Comparison of ENCODE assay signal across 11 mouse cellular contexts in genomic region chr2:151894209-151894980, GRCm38 (mm10). TPM values are rescaled to one million over a fixed set of nuclear protein-coding genes. Genes with fewer than 3 reads are reported as not detected.
DNase-seq lines count a peak whose midpoint lies in the region; ATAC-seq and TF ChIP-seq lines count a peak whose summit lies in the region.
"Had no signal": no experiment of that assay in that cellular context is flagged by ENCODE, and none has a peak within 500 bp of the region (broad histone marks: within the 10 kb centered on the region; RNA-seq: fewer than 3 reads in every experiment).

No protein-coding gene starts in this region.

- no peaks in the 10 kb centered on the region for H3K36me3 ChIP-seq in midbrain, embryonic 11.5 days (ENCODE audit: control insufficient read depth, insufficient read depth, low read length)
- no peaks in the 10 kb centered on the region for H3K36me3 ChIP-seq in midbrain, embryonic 10.5 days
- no peaks in the 10 kb centered on the region for H3K36me3 ChIP-seq in forebrain, embryonic 16.5 days (ENCODE audit: control insufficient read depth, insufficient read depth)
- no peaks in the 10 kb centered on the region for H3K36me3 ChIP-seq in midbrain, postnatal 0 days (ENCODE audit: insufficient read depth, low read length)
- H3K36me3 ChIP-seq: G1E; liver, embryonic 13.5 days had no signal

- ATAC-seq in midbrain, embryonic 11.5 days (ENCODE audit: low FRiP score), result peak; percentile 31; the same call in 1 of the 2 replicates
- ATAC-seq in forebrain, embryonic 16.5 days, result peak; percentile 60
- ATAC-seq in midbrain, postnatal 0 days (ENCODE audit: low FRiP score), result peak; percentile 71; the same call in 1 of the 2 replicates
- ATAC-seq in megakaryocyte-erythroid progenitor cell, adult 5-6 weeks (replicated peaks; ENCODE audit: low FRiP score, low TSS enrichment, poor library complexity, severe bottlenecking), result no peak

- H3K9ac ChIP-seq in midbrain, embryonic 11.5 days (ENCODE audit: low read length), result no peak overlapping the region
- no peak overlapping the region for H3K9ac ChIP-seq in forebrain, embryonic 16.5 days (replicated peaks; ENCODE audit: low read depth, low read length)
- H3K9ac ChIP-seq in midbrain, postnatal 0 days (replicated peaks; ENCODE audit: low read length, poor library complexity, severe bottlenecking), result no peak overlapping the region
- H3K9ac ChIP-seq: liver, embryonic 13.5 days had no signal

- no peak overlapping the region for H3K4me3 ChIP-seq in midbrain, embryonic 11.5 days (ENCODE audit: low read depth, low read length)
- H3K4me3 ChIP-seq in midbrain, embryonic 10.5 days, result no peak overlapping the region
- no peak overlapping the region for H3K4me3 ChIP-seq in forebrain, embryonic 16.5 days (replicated peaks; ENCODE audit: low read length)
- no peak overlapping the region for H3K4me3 ChIP-seq in midbrain, postnatal 0 days (ENCODE audit: low read depth, low read length)
- H3K4me3 ChIP-seq: liver, embryonic 13.5 days had no signal

- peak; percentile 23 for DNase-seq in midbrain, embryonic 11.5 days (ENCODE audit: low spot score, missing footprints)
- no peak for DNase-seq in midbrain, embryonic 10.5 days (ENCODE audit: low spot score)
- peak; percentile 62 for DNase-seq in kidney, postnatal 14 days
- DNase-seq in midbrain, postnatal 0 days (ENCODE audit: low spot score), result peak; percentile 74
- no peak for DNase-seq in urinary bladder, postnatal 14 days (ENCODE audit: low spot score)
- no peak for DNase-seq in cerebellum, postnatal 14 days
- DNase-seq: liver, embryonic 13.5 days had no signal

- WGBS in midbrain, embryonic 11.5 days, result 79% methylated on average over 8 of the region's 8 CpGs
- 78% methylated on average over 8 of the region's 8 CpGs for WGBS in midbrain, embryonic 10.5 days
- 52% methylated on average over 8 of the region's 8 CpGs for WGBS in forebrain, embryonic 16.5 days
- WGBS in midbrain, postnatal 0 days, result 68% methylated on average over 8 of the region's 8 CpGs

- H3K4me2 ChIP-seq in midbrain, embryonic 11.5 days, result no peak overlapping the region
- H3K4me2 ChIP-seq in forebrain, embryonic 16.5 days (ENCODE audit: low read length), result no peak overlapping the region
- H3K4me2 ChIP-seq in midbrain, postnatal 0 days (ENCODE audit: low read depth, low read length, poor library complexity, severe bottlenecking), result no peak overlapping the region
- H3K4me2 ChIP-seq: liver, embryonic 13.5 days had no signal

- peaks cover 3% of the 10 kb centered on the region for H3K4me1 ChIP-seq in midbrain, embryonic 11.5 days (ENCODE audit: control insufficient read depth, insufficient read depth, low read length)
- H3K4me1 ChIP-seq in midbrain, embryonic 10.5 days, result peaks cover 16% of the 10 kb centered on the region
- no peaks in the 10 kb centered on the region for H3K4me1 ChIP-seq in forebrain, embryonic 16.5 days (replicated peaks; ENCODE audit: control insufficient read depth, insufficient read depth, low read length)
- no peaks in the 10 kb centered on the region for H3K4me1 ChIP-seq in midbrain, postnatal 0 days (ENCODE audit: insufficient read depth, low read length)
- H3K4me1 ChIP-seq: liver, embryonic 13.5 days had no signal

- H3K27ac ChIP-seq in midbrain, embryonic 11.5 days (ENCODE audit: low read depth, low read length), result no peak overlapping the region
- H3K27ac ChIP-seq in midbrain, embryonic 10.5 days (replicated peaks), result no peak overlapping the region
- H3K27ac ChIP-seq in forebrain, embryonic 16.5 days (ENCODE audit: low read length), result no peak overlapping the region
- no peak overlapping the region for H3K27ac ChIP-seq in midbrain, postnatal 0 days (ENCODE audit: low read depth, low read length)
- H3K27ac ChIP-seq: liver, embryonic 13.5 days had no signal

- no peaks in the 10 kb centered on the region for H3K27me3 ChIP-seq in midbrain, embryonic 11.5 days (ENCODE audit: control insufficient read depth, insufficient read depth, low read length)
- H3K27me3 ChIP-seq in midbrain, embryonic 10.5 days (ENCODE audit: low read depth, poor library complexity, severe bottlenecking), result no peaks in the 10 kb centered on the region
- no peaks in the 10 kb centered on the region for H3K27me3 ChIP-seq in forebrain, embryonic 16.5 days (replicated peaks; ENCODE audit: control insufficient read depth, insufficient read depth, low read length)
- H3K27me3 ChIP-seq in midbrain, postnatal 0 days (ENCODE audit: insufficient read depth, low read length), result no peaks in the 10 kb centered on the region
- H3K27me3 ChIP-seq: liver, embryonic 13.5 days had no signal

- no peak for TF ChIP-seq CTCF in midbrain, postnatal 0 days (IDR thresholded peaks at IDR 0.05)

- no peaks in the 10 kb centered on the region for H3K9me3 ChIP-seq in midbrain, embryonic 11.5 days (ENCODE audit: control insufficient read depth, low read length)
- H3K9me3 ChIP-seq in midbrain, embryonic 10.5 days (replicated peaks), result no peaks in the 10 kb centered on the region
- H3K9me3 ChIP-seq in forebrain, embryonic 16.5 days (ENCODE audit: control insufficient read depth, low read length), result no peaks in the 10 kb centered on the region
- no peaks in the 10 kb centered on the region for H3K9me3 ChIP-seq in midbrain, postnatal 0 days (ENCODE audit: low read length)
- H3K9me3 ChIP-seq: G1E; liver, embryonic 13.5 days had no signal

RNA-seq across cellular contexts. Expression of gene Angpt4, which starts 16.6 kb away (rescaled TPM):
- 0.12 and 0.37 TPM in 2 replicates for polyA plus RNA-seq in midbrain, embryonic 11.5 days (2014; fragmentation: Nextera tagmentation; extraction: Ambion mirVana)
- 0.06 and 0.32 TPM in 2 replicates for polyA plus RNA-seq in midbrain, embryonic 10.5 days (2016; fragmentation: Nextera tagmentation; extraction: Ambion mirVana)
- polyA plus RNA-seq in forebrain, embryonic 16.5 days (2015; fragmentation: Nextera tagmentation; extraction: Ambion mirVana), result 0.10 and 0.14 TPM in 2 replicates
- total RNA-seq in midbrain, postnatal 0 days (2014; rRNA removed), result 0.24 and 0.38 TPM in 2 replicates
- 0.09 and 0.25 TPM in 2 replicates for polyA plus RNA-seq in midbrain, postnatal 0 days (2015; fragmentation: Nextera tagmentation; extraction: Ambion mirVana)
- total RNA-seq in megakaryocyte-erythroid progenitor cell, adult 5-6 weeks (2014; fragmentation: Nextera tagmentation), result not detected in 2 replicates
- not detected in 2 replicates for total RNA-seq in megakaryocyte-erythroid progenitor cell, adult 5-6 weeks (2017)
- total RNA-seq: G1E had no signal
- polyA plus RNA-seq: G1E; liver, embryonic 13.5 days had no signal

RNA-seq across cellular contexts. Expression of gene Rspo4, which starts 51.7 kb away (rescaled TPM):
- polyA plus RNA-seq in midbrain, embryonic 11.5 days (2014; fragmentation: Nextera tagmentation; extraction: Ambion mirVana), result 0.15 and 0.16 TPM in 2 replicates
- polyA plus RNA-seq in midbrain, embryonic 10.5 days (2016; fragmentation: Nextera tagmentation; extraction: Ambion mirVana), result 0.14 and 0.21 TPM in 2 replicates
- 0.10 and 0.11 TPM in 2 replicates for polyA plus RNA-seq in forebrain, embryonic 16.5 days (2015; fragmentation: Nextera tagmentation; extraction: Ambion mirVana)
- 0.33 TPM in 1 of 2 replicates, not detected in the other for total RNA-seq in midbrain, postnatal 0 days (2014; rRNA removed)
- polyA plus RNA-seq in midbrain, postnatal 0 days (2015; fragmentation: Nextera tagmentation; extraction: Ambion mirVana), result 0.44 and 0.55 TPM in 2 replicates
- not detected in 2 replicates for total RNA-seq in megakaryocyte-erythroid progenitor cell, adult 5-6 weeks (2014; fragmentation: Nextera tagmentation)
- not detected in 2 replicates for total RNA-seq in megakaryocyte-erythroid progenitor cell, adult 5-6 weeks (2017)
- polyA plus RNA-seq: G1E; heart, embryonic 16.5 days; liver, embryonic 13.5 days had no signal

Comparison
In these comparisons a context has a peak if more than half of its experiments do, and no peak if none do; other contexts are left out.
1. DNase-seq: peak in midbrain, embryonic 11.5 days (single experiment), kidney, postnatal 14 days (single experiment) and midbrain, postnatal 0 days (single experiment); none in midbrain, embryonic 10.5 days (single experiment), urinary bladder, postnatal 14 days (single experiment) and cerebellum, postnatal 14 days (0 of 2).